Mouse (Mus musculus): ENCODE results near the gene Ppil6.

DNA sequence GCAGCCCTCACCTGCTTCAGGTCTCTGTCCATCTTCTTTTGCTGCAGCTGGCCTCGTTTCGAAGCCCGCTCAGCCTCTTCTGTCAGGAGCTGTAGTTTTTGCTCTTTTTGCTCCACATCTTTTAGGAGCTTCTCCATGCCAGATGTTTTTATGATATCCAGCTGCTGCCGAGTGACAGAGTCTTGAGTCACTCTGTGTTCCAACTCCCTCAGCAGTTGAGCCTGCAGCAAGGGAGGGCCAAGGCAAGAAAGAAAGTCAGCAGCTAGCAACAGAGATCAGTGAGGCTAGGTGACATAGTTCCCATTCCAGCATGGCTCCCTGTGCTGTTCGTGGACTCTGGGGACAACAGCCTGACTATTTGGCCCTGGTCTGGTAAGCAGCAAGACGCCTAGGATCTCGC is 60.5 kb downstream of the Ppil6 start:
- TF ChIP-seq EP300 (IDR thresholded peaks at IDR 0.05; ENCODE audit: insufficient read depth, low read depth, low read length) (no peak), CTCF (IDR thresholded peaks at IDR 0.05; ENCODE audit: low read depth, low read length) (no peak)
